Mouse (Mus musculus): ENCODE measurements around the gene Nfkbid. TPM values are rescaled to one million over a fixed set of nuclear protein-coding genes. Genes with fewer than 3 reads are reported as not detected.

Nfkbid gene
- polyA plus RNA-seq, 1 experiment from 2014 or later, result 2.0 TPM

GRCm38 (mm10) chr7:30434238-30434637 lies 12.7 kb downstream of the Nfkbid start:
- Histone ChIP-seq H3K36me3 (peaks cover 32% of the 10 kb centered on the region), H3K4me3 (no peak overlapping the region), H3K4me2 (replicated peaks) (no peak overlapping the region), H3K27ac (no peak overlapping the region), H3K4me1 (no peaks in the 10 kb centered on the region), H3K9me3 (no peaks in the 10 kb centered on the region), H3K9ac (no peak overlapping the region), H3K27me3 (peaks cover 39% of the 10 kb centered on the region)
- ATAC-seq (ENCODE audit: low FRiP score, low read depth), result no peak
- 5% methylated on average over 10 of the region's 10 CpGs for WGBS

- Histone ChIP-seq H3K4me2 (replicated peaks) (no peak overlapping the region), H3K27me3 (peaks cover 42% of the 10 kb centered on the region), H3K4me3 (no peak overlapping the region), H3K9ac (no peak overlapping the region), H3K27ac (no peak overlapping the region), H3K9me3 (no peaks in the 10 kb centered on the region), H3K4me1 (no peaks in the 10 kb centered on the region), H3K36me3 (peaks cover 33% of the 10 kb centered on the region)
- WGBS, result 68% methylated on average over 10 of the region's 10 CpGs
- ATAC-seq (ENCODE audit: low FRiP score, low read depth), result no peak
Observed at GRCm38 (mm10) chr7:30434701-30435100, 13.2 kb downstream of the Nfkbid start.

- no peaks in the 10 kb centered on the region for H3K4me1 ChIP-seq
- H3K4me2 ChIP-seq (replicated peaks), result no peak overlapping the region
- no peak for ATAC-seq (ENCODE audit: low FRiP score, low read depth)
- peaks cover 47% of the 10 kb centered on the region for H3K27me3 ChIP-seq
- no peak overlapping the region for H3K4me3 ChIP-seq
- H3K9ac ChIP-seq, result no peak overlapping the region
- no peaks in the 10 kb centered on the region for H3K9me3 ChIP-seq
- H3K36me3 ChIP-seq, result peaks cover 33% of the 10 kb centered on the region
- H3K27ac ChIP-seq, result no peak overlapping the region
- 32% methylated on average over 9 of the region's 9 CpGs for WGBS
Observed at GRCm38 (mm10) chr7:30435156-30435555, 13.6 kb downstream of the Nfkbid start.

- no peak for ATAC-seq (ENCODE audit: low FRiP score, low read depth)
Observed at GRCm38 (mm10) chr7:30436879-30437278, 15.3 kb downstream of the Nfkbid start.

GRCm38 (mm10) chr7:30439734-30440133 lies 18.2 kb downstream of the Nfkbid start:
- Histone ChIP-seq H3K9me3 (no peaks in the 10 kb centered on the region), H3K9ac (no peak overlapping the region), H3K27ac (no peak overlapping the region), H3K36me3 (peaks cover 50% of the 10 kb centered on the region), H3K4me3 (no peak overlapping the region), H3K4me2 (replicated peaks) (no peak overlapping the region), H3K4me1 (peaks cover 10% of the 10 kb centered on the region), H3K27me3 (peaks cover 80% of the 10 kb centered on the region)
- no peak for ATAC-seq (ENCODE audit: low FRiP score, low read depth)
- 77% methylated on average over 13 of the region's 13 CpGs for WGBS

More at GRCm38 (mm10) chr7:30436879-30437278, 15.3 kb downstream of the Nfkbid start:
- WGBS, result 17% methylated on average over 10 of the region's 10 CpGs
- Histone ChIP-seq H3K9me3 (no peaks in the 10 kb centered on the region), H3K27ac (no peak overlapping the region), H3K4me2 (replicated peaks) (no peak overlapping the region), H3K36me3 (peaks cover 38% of the 10 kb centered on the region), H3K9ac (no peak overlapping the region), H3K4me3 (no peak overlapping the region), H3K4me1 (no peaks in the 10 kb centered on the region), H3K27me3 (peaks cover 54% of the 10 kb centered on the region)

GRCm38 (mm10) chr7:30440697-30441096 lies 19.2 kb downstream of the Nfkbid start:
- Histone ChIP-seq H3K27me3 (peaks cover 79% of the 10 kb centered on the region), H3K4me3 (no peak overlapping the region), H3K4me2 (replicated peaks) (no peak overlapping the region), H3K36me3 (peaks cover 40% of the 10 kb centered on the region), H3K9me3 (no peaks in the 10 kb centered on the region), H3K27ac (no peak overlapping the region), H3K4me1 (peaks cover 16% of the 10 kb centered on the region), H3K9ac (no peak overlapping the region)
- no peak for ATAC-seq (ENCODE audit: low FRiP score, low read depth)
- 49% methylated on average over 2 of the region's 5 CpGs for WGBS

GRCm38 (mm10) chr7:30443696-30444095 lies 22.2 kb downstream of the Nfkbid start:
- Histone ChIP-seq H3K9me3 (no peaks in the 10 kb centered on the region), H3K36me3 (peaks cover 25% of the 10 kb centered on the region), H3K9ac (no peak overlapping the region), H3K27me3 (peaks cover 72% of the 10 kb centered on the region), H3K4me1 (peaks cover 19% of the 10 kb centered on the region), H3K27ac (no peak overlapping the region), H3K4me3 (peak overlapping the region; percentile 72), H3K4me2 (replicated peaks) (peak overlapping the region; percentile 81)
- ATAC-seq (ENCODE audit: low FRiP score, low read depth), result no peak
- WGBS, result 25% methylated on average over 9 of the region's 9 CpGs

GRCm38 (mm10) chr7:30444154-30444970 lies 22.8 kb downstream of the Nfkbid start:
- Histone ChIP-seq H3K27ac (peak overlapping the region; percentile 3; the same call in 1 of the 2 replicates), H3K4me2 (replicated peaks) (peak overlapping the region; percentile 81), H3K9ac (peak overlapping the region; percentile 78), H3K36me3 (peaks cover 19% of the 10 kb centered on the region), H3K4me1 (peaks cover 19% of the 10 kb centered on the region), H3K27me3 (peaks cover 67% of the 10 kb centered on the region), H3K9me3 (no peaks in the 10 kb centered on the region), H3K4me3 (peak overlapping the region; percentile 72)
- ATAC-seq (ENCODE audit: low FRiP score, low read depth), result peak; percentile 29; the same call in 1 of the 2 replicates
- under 1% methylated on average over 38 of the region's 38 CpGs for WGBS

- no peaks in the 10 kb centered on the region for H3K9me3 ChIP-seq
- H3K27ac ChIP-seq, result peak within 1 kb of the TSS; percentile 3; the same call in 1 of the 2 replicates
- peak within 1 kb of the TSS; percentile 81 for H3K4me2 ChIP-seq (replicated peaks)
- H3K4me3 ChIP-seq, result peak within 1 kb of the TSS; percentile 72
- peaks cover 19% of the 10 kb centered on the region for H3K36me3 ChIP-seq
- H3K27me3 ChIP-seq, result peaks cover 63% of the 10 kb centered on the region
- ATAC-seq (ENCODE audit: low FRiP score, low read depth), result peak; percentile 81
- H3K9ac ChIP-seq, result peak within 1 kb of the TSS; percentile 78
- H3K4me1 ChIP-seq, result peaks cover 19% of the 10 kb centered on the region
- WGBS, result under 1% methylated on average over 56 of the region's 72 CpGs
Observed at GRCm38 (mm10) chr7:30444971-30445751, 23.6 kb downstream of the Nfkbid start, which contains the start of gene Aplp1. Aplp1 (minus strand) TSS chr7:30445535.

- Histone ChIP-seq H3K4me1 (peaks cover 5% of the 10 kb centered on the region), H3K9ac (no peak overlapping the region), H3K27me3 (peaks cover 76% of the 10 kb centered on the region), H3K27ac (no peak overlapping the region), H3K4me3 (no peak overlapping the region), H3K36me3 (no peaks in the 10 kb centered on the region), H3K4me2 (replicated peaks) (no peak overlapping the region), H3K9me3 (no peaks in the 10 kb centered on the region)
- no peak for ATAC-seq (ENCODE audit: low FRiP score, low read depth)
- 74% methylated on average over 7 of the region's 7 CpGs for WGBS
Observed at GRCm38 (mm10) chr7:30450241-30450640, 28.7 kb downstream of the Nfkbid start.

- no peaks in the 10 kb centered on the region for H3K9me3 ChIP-seq
- no peak overlapping the region for H3K4me2 ChIP-seq (replicated peaks)
- H3K27me3 ChIP-seq, result peaks cover 85% of the 10 kb centered on the region
- H3K27ac ChIP-seq, result no peak overlapping the region
- WGBS, result 15% methylated on average over 25 of the region's 25 CpGs
- no peak overlapping the region for H3K9ac ChIP-seq
- no peaks in the 10 kb centered on the region for H3K36me3 ChIP-seq
- no peak for ATAC-seq (ENCODE audit: low FRiP score, low read depth)
- H3K4me3 ChIP-seq, result no peak overlapping the region
- H3K4me1 ChIP-seq, result peaks cover 17% of the 10 kb centered on the region
Observed at GRCm38 (mm10) chr7:30453327-30453726, 31.8 kb downstream of the Nfkbid start.

- H3K9me3 ChIP-seq, result no peaks in the 10 kb centered on the region
- H3K27me3 ChIP-seq, result peaks cover 89% of the 10 kb centered on the region
- H3K4me2 ChIP-seq (replicated peaks), result peak overlapping the region; percentile 17
- H3K4me1 ChIP-seq, result peaks cover 21% of the 10 kb centered on the region
- H3K36me3 ChIP-seq, result no peaks in the 10 kb centered on the region
- no peak overlapping the region for H3K9ac ChIP-seq
- 2% methylated on average over 25 of the region's 25 CpGs for WGBS
- no peak overlapping the region for H3K27ac ChIP-seq
- no peak for ATAC-seq (ENCODE audit: low FRiP score, low read depth)
- 0 out of 2 replicates have a peak overlapping the region, but pooled peaks have one; percentile 13 for H3K4me3 ChIP-seq
Observed at GRCm38 (mm10) chr7:30453766-30454165, 32.2 kb downstream of the Nfkbid start.

Measured in limb, embryonic 13.5 days (tissue).